Mouse (Mus musculus): ENCODE measurements around the gene Strip2. TPM values are rescaled to one million over a fixed set of nuclear protein-coding genes. Genes with fewer than 3 reads are reported as not detected.

The Strip2 gene
- polyA plus RNA-seq (2015; fragmentation: Nextera tagmentation; extraction: Ambion mirVana) = 4.2 and 4.9 TPM in 2 replicates

DNA sequence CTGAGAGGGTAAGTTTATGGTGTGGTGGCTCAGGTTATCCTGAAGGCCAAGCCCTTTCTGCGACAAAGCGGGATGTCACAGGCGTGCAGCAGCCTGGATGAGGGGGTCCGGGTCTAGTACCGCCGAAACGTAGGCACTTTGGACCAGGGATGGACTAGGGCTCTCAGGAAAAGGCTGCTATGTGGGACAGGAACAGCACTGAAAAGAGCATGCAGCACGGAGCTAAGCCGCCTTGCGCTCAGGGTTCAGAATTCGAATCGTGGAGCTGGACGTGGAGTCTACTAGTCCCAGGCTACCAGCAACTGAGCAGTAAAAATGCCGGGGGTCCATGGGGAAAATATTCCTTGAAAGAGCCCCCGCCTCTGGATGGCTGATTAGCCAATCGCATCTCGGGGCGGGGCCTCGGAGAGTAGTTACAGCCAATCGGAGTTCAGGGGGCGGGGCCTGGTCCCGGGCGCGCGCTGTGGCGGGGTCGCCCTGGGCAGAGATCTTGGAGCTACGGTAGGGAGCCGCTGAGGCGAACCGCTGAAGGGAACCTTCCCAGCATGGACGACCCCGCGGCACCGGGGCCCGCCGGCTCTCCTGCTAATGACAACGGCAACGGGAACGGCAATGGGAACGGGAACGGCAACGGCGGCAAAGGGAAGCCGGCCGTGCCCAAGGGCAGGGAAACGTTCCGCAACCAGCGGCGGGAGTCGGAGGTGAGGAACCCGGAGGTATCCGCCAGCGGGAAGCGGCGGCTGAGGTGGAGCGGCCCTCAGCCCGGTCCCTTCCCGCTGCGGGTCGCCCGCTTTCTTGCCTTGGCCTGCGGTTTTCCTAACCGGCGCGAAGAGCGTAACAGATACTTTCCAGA lies at the start of gene Strip2:
Gene Strip2, plus strand, starts transcription at position 483 of the 853 bp plus-strand sequence.
- no peaks in the 10 kb centered on the region for H3K9me3 ChIP-seq (ENCODE audit: control insufficient read depth, low read length)
- H3K9ac ChIP-seq (replicated peaks; ENCODE audit: low read depth, low read length) = peak within 1 kb of the TSS; percentile 72
- peak within 1 kb of the TSS; percentile 96 for H3K4me2 ChIP-seq (ENCODE audit: low read length)
- peak; percentile 99 for ATAC-seq
- H3K4me3 ChIP-seq (replicated peaks; ENCODE audit: low read length) = peak within 1 kb of the TSS; percentile 93
- H3K36me3 ChIP-seq (ENCODE audit: control insufficient read depth, insufficient read depth) = no peaks in the 10 kb centered on the region
- H3K27ac ChIP-seq (ENCODE audit: low read length) = no peak within 1 kb of the TSS; the same call in 1 of the 2 replicates
- peaks cover 4% of the 10 kb centered on the region for H3K4me1 ChIP-seq (replicated peaks; ENCODE audit: control insufficient read depth, insufficient read depth, low read length)
- H3K27me3 ChIP-seq (replicated peaks; ENCODE audit: control insufficient read depth, insufficient read depth, low read length) = peaks cover 12% of the 10 kb centered on the region
- under 1% methylated on average over 67 of the region's 67 CpGs for WGBS

DNA sequence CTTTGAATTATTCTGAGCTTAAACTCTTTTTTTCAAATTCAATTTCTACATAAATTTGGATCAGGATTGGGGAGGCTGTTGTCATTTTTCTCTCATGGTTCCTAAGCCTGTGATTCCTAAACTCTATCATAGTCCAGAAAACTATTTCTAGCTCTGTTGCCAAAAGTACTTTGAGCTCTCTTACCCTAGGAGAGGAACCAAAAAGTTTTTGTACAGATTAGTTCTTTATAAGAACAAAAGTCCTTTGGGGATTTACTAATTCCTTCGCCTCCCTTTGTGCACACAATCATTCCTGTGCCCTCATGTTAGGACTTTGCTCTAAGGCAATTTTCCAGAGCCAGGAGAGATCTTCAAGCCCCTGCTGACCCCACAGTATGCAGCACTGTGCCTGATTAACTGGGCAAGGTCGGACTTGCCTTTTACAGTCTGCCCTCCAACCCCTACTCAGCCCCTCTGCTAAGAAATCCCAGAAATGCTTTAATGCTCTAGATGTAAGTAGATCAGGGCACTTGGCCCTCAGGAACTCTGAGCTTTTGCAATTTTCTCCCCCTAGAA lies 48.4 kb upstream of the Strip2 start:
- 72% methylated on average over 2 of the region's 2 CpGs for WGBS

GRCm38 (mm10) chr6:29873654-29874053 lies 43.2 kb upstream of the Strip2 start:
- H3K27ac ChIP-seq (ENCODE audit: low read length) = no peak overlapping the region
- WGBS = 79% methylated on average over 2 of the region's 2 CpGs
- H3K27me3 ChIP-seq (replicated peaks; ENCODE audit: control insufficient read depth, insufficient read depth, low read length) = no peaks in the 10 kb centered on the region
- no peak overlapping the region for H3K4me3 ChIP-seq (replicated peaks; ENCODE audit: low read length)
- H3K4me2 ChIP-seq (ENCODE audit: low read length) = no peak overlapping the region
- no peaks in the 10 kb centered on the region for H3K9me3 ChIP-seq (ENCODE audit: control insufficient read depth, low read length)
- H3K9ac ChIP-seq (replicated peaks; ENCODE audit: low read depth, low read length) = no peak overlapping the region
- no peak for ATAC-seq
- no peaks in the 10 kb centered on the region for H3K36me3 ChIP-seq (ENCODE audit: control insufficient read depth, insufficient read depth)
- no peaks in the 10 kb centered on the region for H3K4me1 ChIP-seq (replicated peaks; ENCODE audit: control insufficient read depth, insufficient read depth, low read length)

More for the DNA sequence above, 48.4 kb upstream of the Strip2 start:
- H3K4me1 ChIP-seq (replicated peaks; ENCODE audit: control insufficient read depth, insufficient read depth, low read length) = no peaks in the 10 kb centered on the region
- H3K4me3 ChIP-seq (replicated peaks; ENCODE audit: low read length) = no peak overlapping the region
- H3K9me3 ChIP-seq (ENCODE audit: control insufficient read depth, low read length) = no peaks in the 10 kb centered on the region
- ATAC-seq = no peak
- H3K36me3 ChIP-seq (ENCODE audit: control insufficient read depth, insufficient read depth) = no peaks in the 10 kb centered on the region
- H3K27ac ChIP-seq (ENCODE audit: low read length) = no peak overlapping the region
- H3K4me2 ChIP-seq (ENCODE audit: low read length) = no peak overlapping the region
- H3K9ac ChIP-seq (replicated peaks; ENCODE audit: low read depth, low read length) = no peak overlapping the region
- H3K27me3 ChIP-seq (replicated peaks; ENCODE audit: control insufficient read depth, insufficient read depth, low read length) = no peaks in the 10 kb centered on the region

GRCm38 (mm10) chr6:29875576-29875975 lies 41.2 kb upstream of the Strip2 start:
- H3K9me3 ChIP-seq (ENCODE audit: control insufficient read depth, low read length) = no peaks in the 10 kb centered on the region
- WGBS = 81% methylated on average over 5 of the region's 5 CpGs
- no peak overlapping the region for H3K9ac ChIP-seq (replicated peaks; ENCODE audit: low read depth, low read length)
- H3K27ac ChIP-seq (ENCODE audit: low read length) = no peak overlapping the region
- H3K36me3 ChIP-seq (ENCODE audit: control insufficient read depth, insufficient read depth) = peaks cover 4% of the 10 kb centered on the region; the same call in 1 of the 2 replicates
- no peak for ATAC-seq
- no peaks in the 10 kb centered on the region for H3K4me1 ChIP-seq (replicated peaks; ENCODE audit: control insufficient read depth, insufficient read depth, low read length)
- no peak overlapping the region for H3K4me3 ChIP-seq (replicated peaks; ENCODE audit: low read length)
- H3K4me2 ChIP-seq (ENCODE audit: low read length) = no peak overlapping the region
- no peaks in the 10 kb centered on the region for H3K27me3 ChIP-seq (replicated peaks; ENCODE audit: control insufficient read depth, insufficient read depth, low read length)

- ATAC-seq = no peak
- Histone ChIP-seq H3K9me3 (ENCODE audit: control insufficient read depth, low read length) (no peaks in the 10 kb centered on the region), H3K4me2 (ENCODE audit: low read length) (no peak overlapping the region), H3K4me1 (replicated peaks; ENCODE audit: control insufficient read depth, insufficient read depth, low read length) (no peaks in the 10 kb centered on the region), H3K36me3 (ENCODE audit: control insufficient read depth, insufficient read depth) (peaks cover 8% of the 10 kb centered on the region; the same call in 1 of the 2 replicates), H3K27me3 (replicated peaks; ENCODE audit: control insufficient read depth, insufficient read depth, low read length) (no peaks in the 10 kb centered on the region), H3K4me3 (replicated peaks; ENCODE audit: low read length) (no peak overlapping the region), H3K9ac (replicated peaks; ENCODE audit: low read depth, low read length) (no peak overlapping the region), H3K27ac (ENCODE audit: low read length) (no peak overlapping the region)
- 84% methylated on average over 4 of the region's 4 CpGs for WGBS
Observed at GRCm38 (mm10) chr6:29876782-29877181, 40.0 kb upstream of the Strip2 start.

DNA sequence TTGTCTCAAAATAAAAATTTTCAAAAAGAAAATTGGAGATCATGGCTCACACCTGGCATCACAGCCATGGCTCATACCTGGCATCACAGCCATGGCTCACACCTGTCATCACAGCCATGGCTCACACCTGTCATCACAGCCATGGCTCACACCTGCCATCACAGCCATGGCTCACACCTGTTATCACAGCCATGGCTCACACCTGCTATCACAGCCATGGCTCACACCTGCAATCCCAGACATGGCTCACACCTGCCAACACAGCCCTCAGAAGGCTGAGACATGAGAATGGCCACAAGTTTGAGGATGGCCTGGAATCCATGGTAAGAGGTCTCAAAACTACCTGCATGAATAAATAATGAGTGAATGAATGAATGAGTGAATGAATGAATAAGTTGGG lies 37.2 kb upstream of the Strip2 start:
- H3K27ac ChIP-seq (ENCODE audit: low read length) = no peak overlapping the region
- no peak overlapping the region for H3K4me2 ChIP-seq (ENCODE audit: low read length)
- H3K4me1 ChIP-seq (replicated peaks; ENCODE audit: control insufficient read depth, insufficient read depth, low read length) = no peaks in the 10 kb centered on the region
- no peak for ATAC-seq
- H3K36me3 ChIP-seq (ENCODE audit: control insufficient read depth, insufficient read depth) = peaks cover 8% of the 10 kb centered on the region; the same call in 1 of the 2 replicates
- H3K9ac ChIP-seq (replicated peaks; ENCODE audit: low read depth, low read length) = no peak overlapping the region
- no peaks in the 10 kb centered on the region for H3K27me3 ChIP-seq (replicated peaks; ENCODE audit: control insufficient read depth, insufficient read depth, low read length)
- no peak overlapping the region for H3K4me3 ChIP-seq (replicated peaks; ENCODE audit: low read length)
- H3K9me3 ChIP-seq (ENCODE audit: control insufficient read depth, low read length) = no peaks in the 10 kb centered on the region

DNA sequence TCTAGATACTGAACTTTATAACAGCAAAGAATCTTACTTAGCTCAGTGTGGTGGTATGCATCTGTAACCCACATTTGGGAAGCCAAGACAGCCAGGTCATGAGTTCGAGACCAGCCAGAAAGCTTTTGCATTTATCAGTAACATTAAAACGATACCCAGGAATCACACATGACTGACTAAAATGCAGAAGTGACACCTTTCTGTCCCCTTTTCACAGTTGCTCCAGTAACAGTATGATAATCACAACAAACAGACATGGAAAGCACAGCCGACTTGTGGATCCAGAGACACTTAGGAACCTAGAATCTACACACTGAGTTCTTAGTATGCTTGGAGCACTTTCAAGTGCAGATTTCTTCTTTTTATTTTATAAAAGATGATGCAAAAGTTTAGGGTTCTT lies 36.0 kb upstream of the Strip2 start:
- Histone ChIP-seq H3K9ac (replicated peaks; ENCODE audit: low read depth, low read length) (no peak overlapping the region), H3K4me2 (ENCODE audit: low read length) (no peak overlapping the region), H3K27me3 (replicated peaks; ENCODE audit: control insufficient read depth, insufficient read depth, low read length) (no peaks in the 10 kb centered on the region), H3K36me3 (ENCODE audit: control insufficient read depth, insufficient read depth) (peaks cover 8% of the 10 kb centered on the region; the same call in 1 of the 2 replicates), H3K9me3 (ENCODE audit: control insufficient read depth, low read length) (no peaks in the 10 kb centered on the region), H3K27ac (ENCODE audit: low read length) (no peak overlapping the region), H3K4me1 (replicated peaks; ENCODE audit: control insufficient read depth, insufficient read depth, low read length) (no peaks in the 10 kb centered on the region), H3K4me3 (replicated peaks; ENCODE audit: low read length) (no peak overlapping the region)
- 90% methylated on average over 3 of the region's 3 CpGs for WGBS
- no peak for ATAC-seq

DNA sequence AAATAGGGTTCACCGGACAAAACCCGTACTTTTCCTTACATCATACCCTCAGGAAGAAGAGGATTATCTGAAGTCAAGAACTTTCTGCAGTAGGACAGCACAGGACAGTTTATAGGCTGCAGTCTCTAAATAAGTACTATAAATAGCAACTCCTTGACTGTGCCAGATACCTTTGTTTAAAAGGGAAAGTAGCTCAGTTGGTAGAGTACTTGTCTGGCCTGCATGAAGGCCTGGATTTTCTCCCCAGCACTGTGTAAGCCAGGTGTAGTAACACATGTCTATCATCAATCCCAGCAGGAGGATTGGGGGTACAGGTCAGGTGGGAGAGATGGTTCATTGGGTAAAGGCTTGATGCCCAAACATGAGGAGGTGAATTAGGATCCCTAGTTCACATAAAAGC lies 34.9 kb upstream of the Strip2 start:
- no peak overlapping the region for H3K4me3 ChIP-seq (replicated peaks; ENCODE audit: low read length)
- ATAC-seq = no peak
- H3K4me2 ChIP-seq (ENCODE audit: low read length) = no peak overlapping the region
- H3K4me1 ChIP-seq (replicated peaks; ENCODE audit: control insufficient read depth, insufficient read depth, low read length) = no peaks in the 10 kb centered on the region
- H3K27ac ChIP-seq (ENCODE audit: low read length) = no peak overlapping the region
- H3K27me3 ChIP-seq (replicated peaks; ENCODE audit: control insufficient read depth, insufficient read depth, low read length) = no peaks in the 10 kb centered on the region
- H3K9ac ChIP-seq (replicated peaks; ENCODE audit: low read depth, low read length) = no peak overlapping the region
- H3K36me3 ChIP-seq (ENCODE audit: control insufficient read depth, insufficient read depth) = peaks cover 12% of the 10 kb centered on the region
- no peaks in the 10 kb centered on the region for H3K9me3 ChIP-seq (ENCODE audit: control insufficient read depth, low read length)
- WGBS = 87% methylated on average over 2 of the region's 2 CpGs

GRCm38 (mm10) chr6:29882870-29883269 lies 33.9 kb upstream of the Strip2 start:
- ATAC-seq = no peak
- 66% methylated on average over 6 of the region's 6 CpGs for WGBS
- no peaks in the 10 kb centered on the region for H3K4me1 ChIP-seq (replicated peaks; ENCODE audit: control insufficient read depth, insufficient read depth, low read length)

More at GRCm38 (mm10) chr6:29882870-29883269, 33.9 kb upstream of the Strip2 start:
- no peak overlapping the region for H3K4me2 ChIP-seq (ENCODE audit: low read length)
- H3K27me3 ChIP-seq (replicated peaks; ENCODE audit: control insufficient read depth, insufficient read depth, low read length) = no peaks in the 10 kb centered on the region
- H3K4me3 ChIP-seq (replicated peaks; ENCODE audit: low read length) = no peak overlapping the region
- peaks cover 12% of the 10 kb centered on the region for H3K36me3 ChIP-seq (ENCODE audit: control insufficient read depth, insufficient read depth)
- H3K9ac ChIP-seq (replicated peaks; ENCODE audit: low read depth, low read length) = no peak overlapping the region
- H3K9me3 ChIP-seq (ENCODE audit: control insufficient read depth, low read length) = no peaks in the 10 kb centered on the region
- no peak overlapping the region for H3K27ac ChIP-seq (ENCODE audit: low read length)

Measured in forebrain, embryonic 16.5 days (tissue).